Mouse (Mus musculus) CD4-positive helper T cell, adult 2 months (primary cell): Measurements from ENCODE around the gene Noxo1.
A peak's percentile ranks its signal among the peaks of the same experiment; 100 is the strongest.

Source experiments
- DNase-seq: peaks from one replicate; pipeline ENCODE4 v3.0.0-alpha.2; 2012; ENCODE audit warnings: low read depth, missing footprints, low spot score

The Noxo1 gene

DNA sequence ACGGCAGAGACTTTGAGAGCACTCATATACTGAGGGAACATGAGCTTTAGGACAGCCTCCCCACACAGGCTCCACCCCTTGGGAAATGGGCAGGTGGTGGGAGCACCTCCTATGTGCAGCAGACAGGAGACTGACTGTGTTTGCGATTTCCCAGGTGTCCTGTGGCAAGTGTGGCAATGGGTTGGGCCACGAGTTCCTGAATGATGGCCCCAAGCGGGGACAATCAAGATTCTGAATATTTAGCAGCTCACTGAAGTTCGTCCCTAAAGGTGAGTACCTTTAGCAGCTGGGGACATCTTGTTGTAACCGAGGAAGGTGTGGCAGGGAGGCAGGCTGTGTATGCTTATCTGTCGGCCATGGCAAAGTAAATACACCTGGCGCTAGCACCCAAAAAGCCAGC lies 43.9 kb downstream of the Noxo1 start:
- DNase-seq = no peak

DNA sequence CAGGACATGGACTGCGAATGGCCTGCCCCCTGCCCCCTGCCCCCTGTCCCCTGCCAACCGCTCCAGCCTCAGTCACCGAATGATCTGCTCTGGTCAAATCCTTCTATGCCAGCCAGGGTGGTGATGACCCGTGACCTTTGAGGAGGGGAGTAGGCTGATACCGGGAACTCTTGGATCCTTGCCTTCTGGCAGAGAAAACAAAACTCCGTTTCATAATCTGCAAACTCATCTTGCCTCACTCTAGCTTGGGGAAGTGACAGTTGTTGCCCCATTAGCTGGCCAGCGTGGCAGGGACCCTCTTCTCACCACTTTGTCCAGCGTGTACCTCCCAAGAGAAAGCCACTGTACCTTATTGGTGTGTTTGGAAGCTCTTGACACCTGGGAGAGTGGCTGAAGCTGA lies 46.3 kb downstream of the Noxo1 start:
- DNase-seq = no peak

DNA sequence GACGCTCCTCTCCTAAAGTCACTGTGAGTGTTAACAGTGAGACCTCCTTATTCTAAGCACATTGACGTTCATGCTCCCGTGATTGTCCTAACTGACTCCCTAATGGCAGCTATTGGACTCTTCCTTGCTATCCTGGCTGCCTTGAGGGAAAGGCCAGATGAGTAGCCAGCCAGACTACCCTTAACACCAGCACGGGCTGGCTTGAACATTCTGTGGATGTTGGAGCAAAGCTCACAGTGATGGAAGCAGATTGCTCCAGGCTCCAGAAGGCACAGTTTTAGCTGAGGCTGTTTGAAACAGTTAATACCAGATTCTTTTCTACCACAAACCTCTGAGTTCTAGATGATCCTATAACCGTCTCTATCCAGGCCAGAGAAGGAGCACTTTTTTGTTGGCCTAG lies 47.9 kb downstream of the Noxo1 start:
- no peak for DNase-seq

DNA sequence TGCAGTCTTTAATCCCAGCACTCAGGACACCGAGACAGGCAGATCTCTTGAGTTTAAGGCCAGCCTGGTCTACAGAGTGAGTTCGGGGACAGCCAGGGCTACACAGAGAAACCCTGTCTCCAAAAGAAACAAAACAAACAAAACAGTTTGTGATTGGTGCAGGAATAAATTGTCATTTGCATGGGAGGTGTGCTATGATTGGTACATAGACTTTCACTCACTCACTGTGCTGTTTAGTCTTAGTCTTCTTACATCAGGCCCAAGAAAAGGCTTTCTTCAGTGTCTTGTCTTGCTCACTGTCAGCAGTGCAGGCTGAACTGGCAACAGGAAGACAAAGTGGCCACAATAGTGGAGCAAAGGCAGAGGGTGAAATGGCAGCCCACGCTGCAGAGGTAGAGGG lies 48.3 kb downstream of the Noxo1 start:
- no peak for DNase-seq

DNA sequence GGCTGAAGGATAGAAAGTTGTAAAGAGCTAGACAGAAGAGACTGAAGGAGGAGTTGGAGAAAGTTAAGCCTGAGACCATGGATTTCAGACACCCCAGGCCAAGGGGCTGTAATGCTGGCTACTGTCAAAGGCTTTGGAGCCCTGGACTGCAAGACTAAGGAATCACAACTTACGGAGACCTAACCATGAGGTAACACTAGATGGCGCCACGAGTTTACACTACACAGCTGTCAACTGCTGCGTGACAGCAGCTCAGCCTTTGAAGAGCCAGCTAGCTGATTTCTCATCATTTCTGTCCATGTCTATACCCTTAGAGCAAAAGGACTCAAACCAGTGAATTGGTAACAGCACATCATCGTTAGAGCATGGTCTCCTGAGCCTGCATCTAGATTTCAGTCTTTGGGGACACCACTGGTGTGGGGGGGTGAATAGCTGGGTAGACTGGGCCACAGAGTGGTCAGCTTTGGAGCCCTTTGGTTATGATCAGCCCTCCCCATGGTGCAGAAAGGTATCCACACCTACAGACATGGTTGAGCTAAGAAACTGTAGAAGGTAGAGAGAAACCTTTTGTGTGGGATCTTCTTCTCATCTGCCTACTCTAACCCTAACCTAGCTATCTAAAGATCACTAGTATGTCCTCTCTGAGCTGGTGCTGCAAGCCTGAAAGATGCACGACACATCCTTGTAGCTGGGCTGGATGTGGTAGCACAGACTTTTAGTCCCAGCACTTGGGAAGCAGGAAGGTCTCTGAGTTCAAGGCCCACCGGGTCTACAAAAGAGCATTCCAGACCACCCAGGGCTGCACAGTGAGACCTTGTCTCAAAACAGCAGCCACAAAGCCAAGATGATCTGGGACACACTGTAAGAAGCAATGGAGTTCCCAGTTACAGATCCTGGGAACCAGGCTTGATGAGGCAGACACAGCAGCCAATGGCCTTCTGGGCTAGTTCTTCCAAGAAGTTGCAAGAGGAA lies 49.8 kb downstream of the Noxo1 start:
- peak; percentile 85 for DNase-seq

DNA sequence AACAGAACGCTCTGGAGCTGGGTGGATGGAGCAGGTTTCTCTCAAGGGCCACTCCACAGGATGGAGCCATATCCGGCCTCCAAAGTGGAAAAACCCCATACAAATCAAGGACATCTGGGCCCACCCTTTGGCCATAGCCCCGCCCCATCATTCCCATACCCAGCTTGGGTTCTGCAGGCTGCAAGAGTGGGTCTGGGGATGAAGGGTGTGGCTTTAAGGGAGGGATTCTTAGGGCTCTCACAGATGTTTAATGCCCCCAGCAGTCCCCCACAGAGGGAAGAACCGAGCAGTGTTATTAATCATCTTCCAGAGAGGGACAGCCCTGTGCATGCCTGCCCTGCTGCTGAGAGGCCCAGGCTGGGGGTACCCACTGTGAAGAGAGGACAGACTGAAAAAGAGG lies 51.0 kb downstream of the Noxo1 start:
- no peak for DNase-seq
